Mouse (Mus musculus) spleen, adult 2 months (tissue): ENCODE data around the gene Prpf4b.
"Not testable (repeated sequence)": the region's sequence is repeated elsewhere in the genome, so short reads cannot be mapped to it uniquely, and the experiment has no call there.

Experiments used
- CTCF ChIP-seq: fragments of 200-500 bp; IDR thresholded peaks from 2 replicates; pipeline ENCODE4 v1.5.1; 2011; ENCODE audit warnings: mild to moderate bottlenecking, inconsistent platforms; ENCODE audit not compliant: insufficient read depth, insufficient read length, insufficient replicate concordance; ENCODE audit errors: extremely low read depth
- POLR2A ChIP-seq: fragments of 200-500 bp; IDR thresholded peaks from 2 replicates; pipeline ENCODE4 v1.6.1; 2011; ENCODE audit warnings: low read depth, low read length, inconsistent platforms

- not testable (repeated sequence) for TF ChIP-seq POLR2A, CTCF
These were observed 13.9 kb upstream of the Prpf4b start for GRCm38 (mm10) chr13:34861166-34861565.
